In the genomic region with DNA sequence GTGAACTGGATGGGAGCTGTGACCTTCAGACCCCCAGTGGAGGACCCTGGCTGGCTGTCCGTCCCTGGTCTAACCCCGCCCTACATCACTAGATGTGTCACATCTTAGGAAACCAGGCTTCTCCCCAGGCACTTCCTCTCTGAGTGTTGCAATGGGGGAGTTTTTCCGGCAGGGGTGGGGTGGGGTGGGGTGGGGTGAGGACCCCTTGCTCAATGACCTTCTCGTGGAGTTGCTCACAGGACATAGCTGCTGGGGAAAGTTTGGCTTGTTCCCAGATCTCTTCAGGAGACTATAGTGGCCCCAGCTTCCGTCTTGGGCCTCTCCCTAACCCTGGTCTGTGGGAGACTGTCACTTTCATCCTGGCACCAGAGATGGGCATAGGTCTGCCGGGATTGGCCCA, we compare ENCODE assay signal across 14 mouse cellular contexts. TPM values are rescaled to one million over a fixed set of nuclear protein-coding genes. Genes with fewer than 3 reads are reported as not detected.
DNase-seq lines count a peak whose midpoint lies in the region; ATAC-seq and TF ChIP-seq lines count a peak whose summit lies in the region.
"Had no signal": no experiment of that assay in that cellular context is flagged by ENCODE, and none has a peak within 500 bp of the region (broad histone marks: within the 10 kb centered on the region; RNA-seq: fewer than 3 reads in every experiment).

No protein-coding gene starts in this region.

- H3K4me3 ChIP-seq in heart, embryonic 13.5 days: no peak overlapping the region
- H3K4me3 ChIP-seq in lung, postnatal 0 days (ENCODE audit: low read depth, low read length): no peak overlapping the region
- no peak overlapping the region for H3K4me3 ChIP-seq in bone marrow macrophage, adult 2 months (ENCODE audit: insufficient read depth, low read length)
- H3K4me3 ChIP-seq in liver, embryonic 16.5 days (ENCODE audit: low read depth, low read length): no peak overlapping the region
- H3K4me3 ChIP-seq: myocyte had no signal

- H3K27me3 ChIP-seq in heart, embryonic 13.5 days (replicated peaks): no peaks in the 10 kb centered on the region
- H3K27me3 ChIP-seq in lung, postnatal 0 days (replicated peaks; ENCODE audit: insufficient read depth, low read length): no peaks in the 10 kb centered on the region
- H3K27me3 ChIP-seq in liver, embryonic 16.5 days (ENCODE audit: control insufficient read depth, insufficient read depth, low read depth, low read length): no peaks in the 10 kb centered on the region
- H3K27me3 ChIP-seq: Patski had no signal

- ATAC-seq in heart, embryonic 13.5 days (ENCODE audit: extremely low read depth, insufficient number of reproducible peaks, low FRiP score, low TSS enrichment): no peak; the same call in 1 of the 2 replicates
- ATAC-seq in lung, postnatal 0 days: peak; percentile 84
- peak; percentile 24; the same call in 1 of the 2 replicates for ATAC-seq in liver, embryonic 16.5 days (ENCODE audit: low read depth)
- ATAC-seq in megakaryocyte-erythroid progenitor cell, adult 5-6 weeks (replicated peaks; ENCODE audit: low FRiP score, low TSS enrichment, poor library complexity, severe bottlenecking): no peak
- ATAC-seq: inflammation-experienced regulatory T-cells, adult 6 months; Patski had no signal

- H3K4me1 ChIP-seq in heart, embryonic 13.5 days: peaks cover 43% of the 10 kb centered on the region
- H3K4me1 ChIP-seq in lung, postnatal 0 days (ENCODE audit: insufficient read depth, low read depth, low read length): no peaks in the 10 kb centered on the region
- H3K4me1 ChIP-seq in bone marrow macrophage, adult 2 months (ENCODE audit: control insufficient read depth, insufficient read depth, low read length): peaks cover 44% of the 10 kb centered on the region
- no peaks in the 10 kb centered on the region for H3K4me1 ChIP-seq in liver, embryonic 16.5 days (ENCODE audit: control insufficient read depth, low read depth, low read length)

- TF ChIP-seq POLR2A in bone marrow macrophage, adult 2 months (IDR thresholded peaks at IDR 0.05; ENCODE audit: borderline replicate concordance, low read depth, low read length): no peak

- no peaks in the 10 kb centered on the region for H3K9me3 ChIP-seq in heart, embryonic 13.5 days
- H3K9me3 ChIP-seq in lung, postnatal 0 days (ENCODE audit: low read length): no peaks in the 10 kb centered on the region
- H3K9me3 ChIP-seq in liver, embryonic 16.5 days (replicated peaks; ENCODE audit: control insufficient read depth, low read length): no peaks in the 10 kb centered on the region

- WGBS in heart, embryonic 13.5 days: 50% methylated on average over 6 of the region's 6 CpGs
- 31% methylated on average over 5 of the region's 6 CpGs for WGBS in lung, postnatal 0 days
- 16% methylated on average over 6 of the region's 6 CpGs for WGBS in liver, embryonic 16.5 days (ENCODE audit: insufficient replicate concordance)

- TF ChIP-seq EP300 in lung, postnatal 0 days (IDR thresholded peaks at IDR 0.05): peak; percentile 37; the same call in 1 of the 2 replicates

- H3K9ac ChIP-seq in heart, embryonic 13.5 days: no peak overlapping the region
- no peak overlapping the region for H3K9ac ChIP-seq in lung, postnatal 0 days (replicated peaks; ENCODE audit: low read depth)
- no peak overlapping the region for H3K9ac ChIP-seq in liver, embryonic 16.5 days (ENCODE audit: low read depth, low read length)

- no peaks in the 10 kb centered on the region for H3K36me3 ChIP-seq in heart, embryonic 13.5 days
- H3K36me3 ChIP-seq in lung, postnatal 0 days (ENCODE audit: insufficient read depth, low read length): no peaks in the 10 kb centered on the region
- no peaks in the 10 kb centered on the region for H3K36me3 ChIP-seq in liver, embryonic 16.5 days (ENCODE audit: control insufficient read depth, insufficient read depth)

- no peak for TF ChIP-seq CTCF in lung, postnatal 0 days (IDR thresholded peaks at IDR 0.05)
- TF ChIP-seq CTCF in bone marrow macrophage, adult 2 months (IDR thresholded peaks at IDR 0.05; ENCODE audit: low read depth, low read length): no peak

- no peak for DNase-seq in heart, adult 9 months (ENCODE audit: low spot score in 2 of 2)
- peak; percentile 65 for DNase-seq in lung, postnatal 0 days (ENCODE audit: low spot score)
- DNase-seq in lung, postnatal 25 days (ENCODE audit: low spot score): no peak
- DNase-seq in embryo, embryonic 10.5 days (ENCODE audit: low spot score): no peak
- DNase-seq: adrenal gland, postnatal 25 days; cerebellum, adult 8-10 months; layer of hippocampus, adult 9-11 months had no signal

- H3K27ac ChIP-seq in heart, embryonic 13.5 days (replicated peaks): peak overlapping the region; percentile 80
- H3K27ac ChIP-seq in lung, postnatal 0 days (ENCODE audit: low read length): no peak overlapping the region
- peak overlapping the region; percentile 83 for H3K27ac ChIP-seq in bone marrow macrophage, adult 2 months (ENCODE audit: insufficient read depth, low read depth, low read length)
- peak overlapping the region; percentile 31 for H3K27ac ChIP-seq in liver, embryonic 16.5 days (ENCODE audit: low read length)

- H3K4me2 ChIP-seq in heart, embryonic 13.5 days: no peak overlapping the region
- H3K4me2 ChIP-seq in lung, postnatal 0 days (replicated peaks; ENCODE audit: low read depth, low read length): no peak overlapping the region
- no peak overlapping the region for H3K4me2 ChIP-seq in liver, embryonic 16.5 days (ENCODE audit: low read depth, low read length)

RNA-seq across cellular contexts. Expression of gene Fgr, which starts 9.1 kb away (rescaled TPM):
- 0.21 and 0.23 TPM in 2 replicates for polyA plus RNA-seq in heart, embryonic 13.5 days (2015; fragmentation: Nextera tagmentation; extraction: Ambion mirVana)
- polyA plus RNA-seq in lung, postnatal 0 days (2015; fragmentation: Nextera tagmentation; extraction: Ambion mirVana): 4.0 and 4.7 TPM in 2 replicates
- polyA plus RNA-seq in bone marrow macrophage, adult 2 months (2012; ENCODE audit: insufficient read depth, insufficient read length, missing spikeins): 24.3 and 26.0 TPM in 2 replicates
- polyA plus RNA-seq in liver, embryonic 16.5 days (2015; fragmentation: Nextera tagmentation; extraction: Ambion mirVana): 2.4 and 3.2 TPM in 2 replicates
- 2.8 TPM in 1 of 2 replicates, not detected in the other for total RNA-seq in megakaryocyte-erythroid progenitor cell, adult 5-6 weeks (2014; fragmentation: Nextera tagmentation)
- total RNA-seq in megakaryocyte-erythroid progenitor cell, adult 5-6 weeks (2017): 0.30 and 0.33 TPM in 2 replicates
- polyA plus RNA-seq: myocyte, Patski had no signal

RNA-seq across cellular contexts. Expression of gene Ahdc1, which starts 28.1 kb away (rescaled TPM):
- 6.5 and 6.9 TPM in 2 replicates for polyA plus RNA-seq in heart, embryonic 13.5 days (2015; fragmentation: Nextera tagmentation; extraction: Ambion mirVana)
- 3.9 and 4.4 TPM in 2 replicates for polyA plus RNA-seq in lung, postnatal 0 days (2015; fragmentation: Nextera tagmentation; extraction: Ambion mirVana)
- polyA plus RNA-seq in bone marrow macrophage, adult 2 months (2012; ENCODE audit: insufficient read depth, insufficient read length, missing spikeins): 5.5 and 8.7 TPM in 2 replicates
- 0.70 and 1.6 TPM in 2 replicates for polyA plus RNA-seq in liver, embryonic 16.5 days (2015; fragmentation: Nextera tagmentation; extraction: Ambion mirVana)
- total RNA-seq in megakaryocyte-erythroid progenitor cell, adult 5-6 weeks (2014; fragmentation: Nextera tagmentation): 4.8 and 7.0 TPM in 2 replicates
- 0.33 and 0.72 TPM in 2 replicates for total RNA-seq in megakaryocyte-erythroid progenitor cell, adult 5-6 weeks (2017)

Comparison
In these comparisons a context has a peak if more than half of its experiments do, and no peak if none do; other contexts are left out.
1. ATAC-seq: peak in lung, postnatal 0 days (single experiment) and liver, embryonic 16.5 days (single experiment); none in heart, embryonic 13.5 days (single experiment) and megakaryocyte-erythroid progenitor cell, adult 5-6 weeks (single experiment).